Mouse (Mus musculus) frontal cortex, postnatal 25 days (tissue): ENCODE data around the gene Mcm8.

Experiments used
- DNase-seq, 2 experiments: peaks; one replicate each; pipeline ENCODE4 v3.0.0; 2022; ENCODE audit warnings: low spot score in 2 of 2

Mcm8 gene

GRCm38 (mm10) chr2:132871663-132872062, 55.7 kb downstream of the Mcm8 start:
- no peak for DNase-seq

GRCm38 (mm10) chr2:132873657-132874326, 57.9 kb downstream of the Mcm8 start:
- no peak for DNase-seq

- DNase-seq: no peak
These were observed 61.0 kb downstream of the Mcm8 start for GRCm38 (mm10) chr2:132876991-132877390.

- no peak for DNase-seq
These were observed 63.5 kb downstream of the Mcm8 start for GRCm38 (mm10) chr2:132879261-132880044.

DNA sequence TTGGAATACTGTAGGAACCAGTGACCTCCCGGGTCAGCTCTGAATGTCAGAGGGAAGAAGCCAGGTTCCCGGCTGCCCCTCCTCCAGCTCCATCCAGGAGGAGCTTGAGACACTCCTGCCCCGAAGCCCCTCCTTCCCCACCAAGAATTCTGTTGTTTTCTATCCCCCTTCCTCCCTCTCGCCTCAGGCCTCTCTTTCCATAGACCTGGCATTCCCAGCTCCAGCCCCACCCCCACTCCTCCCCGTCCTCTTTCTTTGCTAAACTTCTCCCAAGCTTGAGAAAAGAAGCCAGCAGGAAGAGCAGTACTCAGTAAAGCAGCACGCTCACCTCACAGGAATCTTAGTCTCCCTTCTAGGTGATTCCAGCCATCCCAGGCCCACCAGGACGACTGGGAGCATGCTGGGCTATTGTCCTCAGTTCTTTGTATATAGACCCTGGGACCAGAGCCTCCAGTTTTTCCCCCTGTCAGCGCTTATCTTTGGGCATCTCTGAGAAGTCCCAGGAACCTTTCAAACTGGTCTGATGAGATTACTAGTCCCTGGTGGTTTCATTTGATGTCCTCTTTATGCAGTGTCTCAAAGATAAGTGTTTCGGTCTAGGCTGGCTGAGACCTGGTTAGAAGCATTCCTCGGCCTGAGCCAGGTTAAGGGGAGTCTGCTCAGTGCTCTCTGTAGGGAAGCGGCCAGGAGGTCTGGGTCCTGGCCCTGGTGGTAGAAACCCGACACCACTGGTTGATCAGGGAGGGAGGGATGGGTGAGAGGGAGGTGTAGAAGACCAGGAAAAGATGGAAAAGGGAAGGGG, 65.1 kb downstream of the Mcm8 start, which contains the start of gene Lrrn4:
Gene Lrrn4 (minus strand): TSS at position 48 of the 802 bp plus-strand sequence.
- DNase-seq: no peak

DNA sequence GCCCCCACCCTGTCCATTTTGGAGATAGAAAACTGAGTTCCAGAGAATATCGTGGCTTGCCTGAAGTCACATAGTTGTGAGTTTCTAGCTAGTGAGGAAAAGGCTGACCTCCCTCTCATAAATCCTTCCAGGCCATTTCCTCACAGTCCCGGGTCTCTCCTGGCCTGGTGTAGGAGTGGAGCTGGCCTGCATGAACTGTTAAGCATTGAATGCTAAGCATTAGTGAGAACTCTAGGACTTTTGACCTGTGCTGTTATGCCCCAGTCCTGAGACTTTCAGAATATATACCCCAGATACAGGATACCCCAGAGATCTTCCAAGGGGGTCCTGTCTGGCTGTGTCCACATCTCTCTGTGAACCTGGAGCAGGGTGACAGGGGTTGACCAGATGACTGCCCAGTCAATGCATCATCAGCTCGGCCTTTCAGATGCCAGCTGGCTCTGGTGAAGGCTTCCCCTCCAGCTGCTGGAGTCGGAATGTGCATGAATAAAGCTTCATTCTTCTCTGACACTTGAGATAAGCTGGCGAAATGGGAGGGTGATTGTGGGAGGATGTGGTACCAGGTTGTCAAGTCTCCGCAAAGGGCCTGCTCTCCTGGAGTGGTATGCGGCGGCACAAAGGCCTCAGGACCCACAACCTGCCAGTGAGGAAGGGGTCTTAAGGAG, 68.5 kb downstream of the Mcm8 start:
- DNase-seq: no peak

DNA sequence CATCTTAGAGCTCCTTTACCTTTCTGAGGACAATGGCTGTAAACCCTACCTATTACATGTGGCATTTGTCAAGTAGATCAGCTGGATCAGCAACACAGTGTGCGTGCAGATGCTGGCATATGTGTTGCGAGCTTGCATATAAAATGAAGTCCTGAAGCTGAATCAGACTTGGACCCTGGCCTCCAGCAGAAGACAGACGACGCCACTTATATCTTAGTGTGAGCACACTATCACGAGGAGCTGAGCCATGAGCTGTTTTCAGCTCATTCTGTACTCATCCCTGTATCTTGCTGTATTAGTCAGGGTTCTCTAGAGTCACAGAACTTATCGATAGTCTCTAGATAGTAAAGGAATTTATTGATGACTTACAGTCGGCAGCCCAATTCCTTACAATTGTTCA, 69.4 kb downstream of the Mcm8 start:
- DNase-seq: no peak
